Mouse (Mus musculus): ENCODE data around the gene Orm2. TPM values are rescaled to one million over a fixed set of nuclear protein-coding genes. Genes with fewer than 3 reads are reported as not detected.
"Not testable (repeated sequence)": the region's sequence is repeated elsewhere in the genome, so short reads cannot be mapped to it uniquely, and the experiment has no call there.

The Orm2 gene
- not detected in 2 replicates for total RNA-seq (2015; ENCODE audit: low replicate concordance)
- not detected in 2 replicates for total RNA-seq (2017; ENCODE audit: low replicate concordance)

DNA sequence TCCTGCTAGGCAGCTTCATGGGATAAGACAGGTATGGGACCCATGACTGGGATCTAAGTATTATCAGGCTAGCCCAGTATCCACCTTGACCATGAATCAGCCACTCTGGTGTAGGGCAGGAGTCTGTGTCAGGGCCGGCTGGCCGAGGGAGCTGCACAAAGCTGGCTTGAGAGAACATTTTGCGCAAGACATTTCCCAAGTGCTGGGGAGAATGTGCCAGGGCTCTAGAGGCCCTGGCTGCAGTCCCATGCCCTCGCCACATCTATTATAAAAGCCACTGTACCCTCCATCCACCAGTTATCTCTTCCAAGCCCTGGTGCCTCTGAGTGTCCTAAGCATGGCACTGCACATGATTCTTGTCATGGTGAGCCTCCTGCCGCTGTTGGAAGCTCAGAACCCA lies at the start of gene Orm2:
Gene Orm2 (plus strand): TSS at position 300 of the 400 bp plus-strand sequence.
- no peak for ATAC-seq (replicated peaks; ENCODE audit: low FRiP score, poor library complexity, severe bottlenecking)

DNA sequence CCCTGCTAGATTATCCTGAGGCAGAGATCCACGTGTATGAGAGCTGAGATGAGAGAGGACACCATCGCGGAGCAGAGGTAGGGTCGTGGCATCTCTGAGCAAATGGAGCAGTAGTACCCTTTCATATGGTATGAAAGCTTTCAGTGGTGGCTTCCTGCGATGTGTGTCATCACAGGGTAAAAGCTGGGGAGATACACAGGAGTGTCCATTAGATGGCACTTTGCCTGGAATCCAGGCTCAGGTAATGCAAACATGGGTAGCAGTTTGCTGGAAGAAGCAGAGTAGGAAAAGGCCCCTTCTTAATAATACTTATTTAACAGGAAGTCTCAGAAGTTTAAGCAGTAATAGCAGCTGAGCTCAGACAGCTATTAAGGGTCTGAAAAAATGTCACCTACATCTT lies 48.2 kb upstream of the Orm2 start:
- ATAC-seq (replicated peaks; ENCODE audit: low FRiP score, poor library complexity, severe bottlenecking): no peak

DNA sequence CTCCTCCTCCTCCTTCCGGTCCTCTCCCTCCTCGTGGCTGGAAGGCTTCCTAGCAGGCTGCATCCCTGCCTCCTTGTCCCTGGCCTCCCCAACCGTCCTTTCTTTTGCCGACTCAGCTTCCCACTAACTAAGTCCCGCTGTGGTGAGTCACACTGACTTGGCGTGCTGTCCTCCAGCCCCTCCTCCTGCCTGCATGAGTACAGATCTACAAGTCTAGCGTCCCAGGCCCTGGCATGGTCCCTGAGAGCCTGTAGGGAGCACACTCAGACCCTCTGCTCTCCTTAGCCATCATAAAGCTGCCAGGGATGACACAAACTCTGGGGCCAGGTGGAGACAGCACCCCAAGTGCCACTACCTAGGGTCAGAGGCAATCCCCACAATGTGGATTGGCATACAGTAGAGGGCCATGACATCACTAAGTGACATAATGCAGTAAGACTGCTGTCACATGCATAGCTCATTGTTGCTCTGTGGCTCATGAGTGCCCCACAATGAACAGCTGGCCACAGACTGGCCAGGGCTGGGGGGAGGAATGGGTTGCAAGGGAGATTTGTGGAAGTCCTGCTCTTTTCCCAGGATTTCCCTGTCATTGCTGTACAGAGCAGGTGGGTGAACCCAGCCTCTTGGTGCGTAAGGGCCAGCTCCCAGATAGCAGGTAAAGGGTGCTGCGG lies 46.0 kb upstream of the Orm2 start:
- no peak for ATAC-seq (replicated peaks; ENCODE audit: low FRiP score, poor library complexity, severe bottlenecking)

DNA sequence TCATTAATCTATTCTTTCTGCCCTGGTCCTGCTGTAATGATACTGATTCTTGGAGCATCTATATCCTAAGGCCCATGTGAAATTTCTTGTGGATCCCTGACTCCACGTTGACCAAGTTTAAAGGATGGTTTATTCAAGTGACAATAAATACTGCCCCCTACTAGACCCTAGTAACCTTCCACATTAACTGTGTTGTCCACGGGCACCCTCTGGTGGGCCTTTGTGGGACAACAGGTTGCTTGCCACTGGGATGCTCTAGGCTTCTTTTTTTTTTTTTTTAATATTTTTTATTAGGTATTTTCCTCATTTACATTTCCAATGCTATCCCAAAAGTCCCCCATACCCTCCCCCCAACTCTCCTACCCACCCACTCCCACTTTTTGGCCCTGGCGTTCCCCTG lies 42.7 kb upstream of the Orm2 start:
- not testable (repeated sequence) for ATAC-seq (replicated peaks; ENCODE audit: low FRiP score, poor library complexity, severe bottlenecking)

DNA sequence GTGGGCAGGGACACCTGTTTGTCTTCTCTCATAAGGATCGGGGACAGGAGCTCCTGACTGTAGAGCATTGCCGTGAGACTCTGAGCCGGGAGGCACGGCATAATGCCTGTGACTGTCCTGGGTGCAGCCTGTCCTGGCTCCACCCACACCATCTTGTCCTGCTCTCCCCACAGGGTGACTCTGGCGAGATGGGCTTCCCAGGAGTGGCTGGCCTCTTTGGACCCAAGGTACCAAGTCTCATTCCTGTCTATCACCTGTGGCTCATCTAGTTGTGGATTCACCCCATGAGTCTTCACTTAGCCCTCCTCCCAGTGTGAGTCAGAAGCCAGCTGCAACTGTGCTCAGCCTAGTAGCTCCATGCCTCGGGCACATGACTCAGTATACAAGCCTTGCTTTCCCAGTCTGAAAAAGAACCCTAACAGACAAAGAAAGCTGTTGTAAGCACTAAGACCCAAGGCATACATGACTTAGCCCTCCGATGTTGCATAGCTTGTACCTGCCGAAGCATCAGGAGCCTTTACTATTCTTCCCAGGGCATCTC lies 38.9 kb upstream of the Orm2 start:
- ATAC-seq (replicated peaks; ENCODE audit: low FRiP score, poor library complexity, severe bottlenecking): no peak

DNA sequence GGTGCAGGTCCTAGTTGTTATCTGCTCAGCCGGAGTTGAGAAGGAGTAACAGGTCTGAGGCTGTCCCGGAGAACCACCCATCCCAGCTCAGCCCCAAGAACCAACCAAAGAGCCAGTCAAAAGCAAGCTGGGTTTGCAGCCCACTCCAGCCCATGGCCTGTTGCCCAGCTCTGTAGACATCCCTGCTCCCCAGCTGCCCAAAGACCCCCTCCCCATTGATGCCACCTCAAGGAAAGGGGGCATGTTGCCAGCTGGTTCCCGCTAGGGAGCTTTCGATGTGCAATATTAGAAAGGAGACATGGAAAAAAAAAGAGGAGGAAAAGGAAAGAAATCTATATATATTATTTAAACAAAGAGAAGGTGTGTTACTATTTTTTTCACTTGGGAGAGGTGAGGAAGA lies 28.8 kb upstream of the Orm2 start:
- no peak for ATAC-seq (replicated peaks; ENCODE audit: low FRiP score, poor library complexity, severe bottlenecking)

DNA sequence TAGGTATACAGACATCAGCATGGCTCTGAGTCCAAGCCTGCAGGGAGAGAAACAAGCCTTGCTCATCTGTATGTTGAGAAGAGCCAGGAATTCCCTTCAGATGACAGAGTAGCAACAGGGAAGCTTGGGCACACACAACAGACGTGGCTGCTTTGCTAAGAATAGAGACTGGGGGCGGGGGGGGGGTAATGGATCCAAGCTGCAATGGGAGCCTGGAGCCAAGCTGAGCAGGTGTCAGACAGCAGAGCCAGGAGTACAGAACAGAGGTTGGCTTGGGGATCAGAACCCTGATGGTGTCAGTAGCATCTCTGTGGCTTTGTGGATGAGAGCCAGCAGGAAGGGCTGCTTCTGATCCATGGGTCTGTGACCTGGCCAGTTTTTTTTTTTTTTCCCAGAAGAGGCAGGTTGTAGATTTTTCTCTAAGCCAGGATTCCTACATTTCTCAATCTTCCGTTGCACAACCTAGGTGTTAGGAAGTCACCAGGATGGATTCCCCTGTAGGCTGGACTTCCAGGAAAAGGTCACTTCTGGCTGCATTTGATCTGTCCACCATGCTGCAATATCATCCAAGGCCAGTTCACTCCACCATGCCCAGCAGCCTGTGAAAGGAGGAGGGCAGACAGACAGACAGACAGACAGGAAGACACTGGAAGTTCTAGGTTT lies 23.7 kb upstream of the Orm2 start:
- no peak for ATAC-seq (replicated peaks; ENCODE audit: low FRiP score, poor library complexity, severe bottlenecking)

DNA sequence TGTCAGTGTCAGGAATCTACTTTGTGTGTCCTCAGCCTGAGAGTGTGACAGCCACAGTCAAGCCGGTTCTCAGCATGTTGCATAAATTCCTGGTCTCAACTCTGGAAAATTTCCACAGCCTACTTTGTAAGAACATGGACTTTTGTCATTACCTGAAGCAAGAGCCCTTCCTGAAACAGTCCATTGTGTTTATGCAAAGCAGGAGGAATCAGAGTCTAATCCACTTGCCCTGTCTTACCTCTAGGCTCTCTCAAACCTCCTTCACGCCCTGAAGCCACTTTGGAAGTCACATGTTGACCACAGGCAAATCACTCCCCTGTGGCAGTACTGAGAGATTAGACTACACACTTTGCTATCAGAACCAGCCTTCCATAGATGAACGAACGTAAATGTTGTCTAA lies 19.8 kb upstream of the Orm2 start:
- ATAC-seq (replicated peaks; ENCODE audit: low FRiP score, poor library complexity, severe bottlenecking): no peak

DNA sequence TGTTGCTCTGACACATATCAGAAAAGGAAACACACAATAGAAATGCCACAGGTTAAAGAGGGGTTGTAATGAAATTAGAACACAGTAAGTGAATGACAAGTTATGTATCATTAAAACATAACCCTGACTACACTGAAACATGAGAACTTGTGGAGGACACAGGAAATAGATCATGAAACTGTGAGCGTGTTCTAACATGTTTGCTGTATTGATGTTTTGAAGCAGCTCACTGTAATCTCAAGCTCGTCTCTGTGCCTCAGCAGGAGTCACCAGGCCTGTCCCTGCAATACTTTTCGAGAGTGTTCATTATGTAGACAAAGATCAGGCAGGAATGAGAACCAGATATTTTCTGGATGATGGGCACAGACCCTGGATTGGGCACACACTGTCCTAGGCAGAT lies 18.6 kb upstream of the Orm2 start:
- no peak for ATAC-seq (replicated peaks; ENCODE audit: low FRiP score, poor library complexity, severe bottlenecking)

DNA sequence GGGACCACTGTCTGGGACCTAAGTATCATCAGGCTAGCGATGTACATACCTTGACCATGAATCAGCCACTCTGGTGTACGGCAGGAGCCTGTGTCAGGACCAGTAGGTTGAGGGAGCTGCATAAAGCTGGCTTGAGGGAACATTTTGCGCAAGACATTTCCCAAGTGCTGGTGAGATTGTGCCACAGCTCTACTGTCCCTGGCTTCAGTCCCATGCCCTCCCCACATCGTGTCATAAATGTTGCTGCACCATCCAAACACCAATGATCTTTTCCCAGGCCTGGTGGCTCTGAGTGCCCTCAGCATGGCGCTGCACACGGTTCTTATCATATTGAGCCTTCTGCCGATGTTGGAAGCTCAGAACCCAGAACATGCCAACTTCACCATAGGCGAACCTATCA lies 18.0 kb upstream of the Orm2 start, which contains the start of gene Orm1:
Gene Orm1 (plus strand): TSS at position 266 of the 400 bp plus-strand sequence.
- ATAC-seq (replicated peaks; ENCODE audit: low FRiP score, poor library complexity, severe bottlenecking): no peak

DNA sequence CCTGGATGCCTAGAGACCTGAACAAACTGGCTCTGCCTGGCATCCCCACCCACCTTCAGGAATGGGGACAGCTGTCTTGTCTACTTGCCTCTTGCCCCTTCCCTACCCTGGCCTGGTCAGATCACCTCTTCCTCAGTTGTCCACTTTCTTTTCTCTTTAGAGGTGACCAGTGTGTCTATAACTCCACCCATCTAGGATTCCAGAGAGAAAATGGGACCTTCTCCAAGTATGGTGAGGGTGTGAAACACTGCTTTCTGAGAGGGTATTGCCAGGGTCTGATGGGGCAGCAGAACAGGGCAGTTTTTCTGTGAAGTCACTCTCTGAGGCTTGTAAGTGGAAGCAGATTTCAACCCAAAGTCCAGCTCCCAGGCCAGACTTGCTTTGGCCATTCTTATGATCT lies 17.0 kb upstream of the Orm2 start:
- ATAC-seq (replicated peaks; ENCODE audit: low FRiP score, poor library complexity, severe bottlenecking): no peak

DNA sequence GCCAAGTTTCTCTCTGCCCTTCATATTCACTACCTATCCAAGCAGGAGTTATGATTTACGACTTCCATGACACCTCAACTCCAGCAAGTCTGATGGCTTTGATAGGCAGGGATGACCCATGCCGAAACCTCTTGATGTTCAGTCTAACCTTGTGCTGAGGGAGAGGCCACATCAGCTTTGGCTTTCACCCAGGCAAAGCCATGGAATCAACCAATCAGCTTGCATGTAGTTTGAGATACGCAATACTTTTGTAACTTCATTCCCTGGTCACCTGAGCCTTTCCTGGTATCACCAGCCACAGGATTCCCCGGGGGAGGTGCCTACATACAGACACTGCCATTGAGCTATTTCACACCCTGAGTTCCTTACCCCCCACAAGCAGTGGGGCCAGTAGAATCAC lies 15.6 kb upstream of the Orm2 start:
- ATAC-seq (replicated peaks; ENCODE audit: low FRiP score, poor library complexity, severe bottlenecking): no peak

DNA sequence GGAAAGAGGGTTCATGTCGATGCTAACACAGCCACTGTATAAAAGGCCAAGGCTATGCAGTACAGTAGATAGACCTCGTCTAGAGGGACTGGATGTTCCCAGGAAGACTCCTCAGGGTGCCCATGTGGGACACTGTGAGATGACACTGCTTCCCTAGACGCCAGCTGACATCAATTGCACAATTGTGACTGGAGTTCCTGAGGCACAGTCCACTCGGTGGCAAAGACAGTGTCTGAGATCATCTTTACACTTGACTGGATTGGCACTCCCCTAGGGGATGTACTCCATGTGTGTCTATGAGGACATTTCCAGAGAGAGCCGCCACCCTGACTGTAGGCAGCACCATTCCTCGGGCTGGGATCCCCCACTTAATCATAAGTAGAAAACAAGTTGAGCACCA lies 13.7 kb upstream of the Orm2 start:
- ATAC-seq (replicated peaks; ENCODE audit: low FRiP score, poor library complexity, severe bottlenecking): no peak

DNA sequence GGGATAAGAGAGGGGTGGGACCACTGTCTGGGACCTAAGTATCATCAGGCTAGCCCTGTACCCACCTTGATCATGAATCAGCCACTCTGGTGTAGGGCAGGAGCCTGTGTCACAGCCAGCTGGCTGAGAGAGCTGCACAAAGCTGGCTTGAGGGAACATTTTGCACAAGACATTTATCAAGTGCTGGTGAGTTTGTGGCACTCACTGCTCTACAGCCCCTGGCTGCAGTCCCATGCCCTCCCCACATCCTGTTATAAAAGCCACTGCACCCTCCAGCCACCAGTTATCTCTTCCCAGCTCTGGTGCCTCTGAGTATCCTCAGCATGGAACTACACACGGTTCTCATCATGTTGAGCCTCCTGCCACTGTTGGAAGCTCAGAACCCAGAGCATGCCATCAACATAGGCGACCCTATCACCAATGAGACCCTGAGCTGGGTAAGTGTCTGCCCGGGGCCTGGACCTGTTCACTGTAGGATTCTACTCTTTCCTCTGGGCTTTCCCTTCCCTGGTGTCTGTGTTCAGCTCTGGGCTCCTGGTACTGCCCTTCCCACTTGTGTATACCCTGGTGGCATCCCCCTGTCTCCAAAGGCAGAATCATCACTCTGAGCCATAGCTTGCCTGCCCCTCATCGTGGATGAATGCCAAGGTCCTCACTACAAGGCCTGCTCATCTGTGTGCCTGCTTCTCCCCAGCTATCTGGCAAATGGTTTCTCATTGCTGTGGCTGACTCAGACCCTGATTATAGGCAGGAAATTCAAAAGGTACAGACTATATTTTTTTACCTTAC lies 6.2 kb upstream of the Orm2 start, which contains the start of gene Orm3:
Gene Orm3 (plus strand): TSS at position 286 of the 789 bp plus-strand sequence.
- ATAC-seq (replicated peaks; ENCODE audit: low FRiP score, poor library complexity, severe bottlenecking): no peak

DNA sequence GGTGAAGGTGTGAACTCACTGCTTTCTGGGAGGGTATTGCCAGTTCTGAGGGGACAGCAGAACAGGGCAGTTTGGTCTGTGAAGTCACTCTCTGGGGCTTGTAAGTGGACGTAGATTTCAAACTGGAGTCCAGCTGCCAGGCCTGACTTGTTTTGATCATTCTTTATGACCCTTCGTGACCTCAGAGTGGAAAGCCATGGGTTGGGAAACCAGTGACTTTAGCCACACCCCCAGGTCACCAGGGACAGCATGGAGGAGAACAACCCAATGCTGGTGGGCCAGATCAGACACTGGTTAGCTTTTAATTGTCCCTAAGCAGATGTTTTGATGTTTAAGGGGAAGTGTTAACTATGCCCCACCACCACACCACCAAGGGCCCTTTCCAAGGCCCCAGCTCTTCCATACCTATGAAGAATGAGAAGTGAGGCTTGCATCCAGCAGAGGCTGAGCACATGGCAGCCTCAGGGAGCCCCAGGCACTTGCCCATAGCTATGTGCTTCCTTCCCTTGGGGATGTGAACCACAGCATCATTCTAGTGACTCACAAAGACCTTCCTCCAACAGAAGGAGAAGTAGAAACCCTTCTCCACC lies 5.2 kb upstream of the Orm2 start:
- no peak for ATAC-seq (replicated peaks; ENCODE audit: low FRiP score, poor library complexity, severe bottlenecking)

DNA sequence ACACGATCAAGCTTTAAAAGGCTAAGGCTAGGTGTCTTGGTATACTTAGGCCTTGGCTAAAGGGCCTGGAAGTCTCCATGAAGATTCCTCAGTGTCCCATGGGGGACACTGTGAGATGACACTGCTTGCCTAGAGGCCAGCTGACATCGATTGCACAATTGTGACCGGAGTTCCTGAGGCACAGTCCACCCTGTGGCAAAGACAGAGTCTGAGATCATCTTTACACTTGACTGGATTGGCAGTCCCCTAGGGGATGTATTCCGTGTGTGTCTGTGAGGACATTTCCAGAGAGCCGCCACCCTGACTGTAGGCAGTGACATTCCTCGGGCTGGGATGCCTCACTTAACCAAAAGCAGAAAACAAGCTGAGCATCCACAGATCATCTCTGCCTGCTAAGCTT lies 2.4 kb upstream of the Orm2 start:
- ATAC-seq (replicated peaks; ENCODE audit: low FRiP score, poor library complexity, severe bottlenecking): no peak

DNA sequence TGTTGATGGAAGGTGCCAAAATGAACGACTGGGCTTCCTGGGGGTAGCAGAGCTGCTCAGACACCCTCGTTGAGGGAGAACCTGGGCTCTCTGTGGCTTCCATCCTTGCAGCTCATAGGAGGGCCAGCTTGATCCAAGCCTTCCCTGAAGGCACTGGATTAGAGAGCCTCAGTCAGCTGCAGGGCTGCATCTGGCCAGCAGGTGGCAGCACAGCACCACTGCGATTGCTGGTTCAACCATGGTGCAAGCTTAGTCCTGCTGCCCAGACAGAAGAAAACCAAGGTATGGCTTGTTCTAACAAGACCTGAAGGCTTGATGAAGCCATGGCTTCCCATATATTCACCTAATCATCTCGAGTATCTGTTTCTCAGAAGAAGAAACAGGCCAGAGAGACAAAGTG lies 6.3 kb downstream of the Orm2 start:
- ATAC-seq (replicated peaks; ENCODE audit: low FRiP score, poor library complexity, severe bottlenecking): peak; percentile 67

DNA sequence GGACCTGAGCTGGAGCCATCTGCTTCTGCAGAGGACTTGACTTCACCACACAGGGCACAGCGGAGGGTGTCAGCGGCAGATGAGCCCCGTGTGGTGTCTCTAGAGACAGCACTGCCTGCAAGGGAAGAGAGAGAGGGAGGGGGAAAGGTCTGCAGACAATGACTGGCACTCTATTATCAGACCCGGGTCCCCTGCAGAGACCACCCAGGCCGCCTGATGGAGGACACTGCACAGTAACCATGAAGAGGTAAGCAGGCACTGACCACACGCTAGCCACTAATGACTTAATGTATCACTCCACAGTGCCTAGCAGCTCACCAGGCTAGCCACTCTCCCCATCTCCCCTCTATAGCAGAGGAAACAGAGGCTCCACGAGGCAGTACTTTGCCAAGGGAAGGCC lies 8.6 kb downstream of the Orm2 start:
- no peak for ATAC-seq (replicated peaks; ENCODE audit: low FRiP score, poor library complexity, severe bottlenecking)

DNA sequence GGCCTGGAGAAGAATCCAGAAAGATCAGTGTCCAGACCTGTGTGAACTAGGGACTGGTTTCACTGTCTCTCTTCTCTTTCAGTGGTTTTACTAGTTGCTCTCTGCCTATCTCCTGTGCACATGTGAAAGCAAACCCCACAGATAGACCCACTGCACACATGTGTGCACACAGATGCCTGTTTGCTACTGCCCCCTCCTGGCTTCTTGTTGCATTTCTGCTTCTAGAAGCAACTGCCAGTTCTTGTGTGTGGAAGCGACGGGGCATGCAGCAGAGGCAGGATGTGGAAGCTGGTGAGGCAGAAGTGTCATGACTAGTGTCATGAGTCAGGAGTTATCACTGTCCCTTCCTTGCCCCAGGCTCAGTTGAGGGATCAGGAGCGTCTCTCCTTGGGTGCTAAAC lies 9.6 kb downstream of the Orm2 start:
- ATAC-seq (replicated peaks; ENCODE audit: low FRiP score, poor library complexity, severe bottlenecking): peak; percentile 36

DNA sequence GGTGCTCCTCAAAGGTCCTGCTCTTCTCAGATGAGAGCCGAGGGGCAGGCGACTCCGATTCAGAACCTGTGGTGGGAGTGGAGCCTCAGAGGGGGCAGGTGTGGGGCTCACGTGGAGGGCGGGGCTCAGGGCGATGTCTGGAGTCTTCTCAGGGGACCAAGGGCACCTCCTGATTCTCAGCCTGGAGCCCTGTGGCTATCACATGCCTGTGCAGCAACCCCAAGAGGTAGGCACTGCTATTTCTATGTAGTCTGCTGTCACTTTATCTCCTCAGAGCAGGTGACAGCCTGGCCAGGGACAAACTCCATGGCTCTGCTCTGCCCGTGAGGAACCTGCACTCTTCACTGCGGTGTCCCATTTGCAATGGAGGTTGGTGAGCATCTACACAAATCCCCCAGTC lies 11.2 kb downstream of the Orm2 start:
- ATAC-seq (replicated peaks; ENCODE audit: low FRiP score, poor library complexity, severe bottlenecking): peak; percentile 58

All from erythroblast, adult 5-6 weeks (primary cell).